Mouse (Mus musculus) forebrain, postnatal 0 days (tissue): Measurements from ENCODE around the gene Otof. TPM values are rescaled to one million over a fixed set of nuclear protein-coding genes. Genes with fewer than 3 reads are reported as not detected.

ENCODE experiments used
- ATAC-seq: fragments of 200-750 bp; cut with Nextera tagmentation; 2 replicates; pipeline ENCODE4 v1.8.0; 2017; ENCODE audit warnings: mild to moderate bottlenecking, moderate library complexity
- DNase-seq: peaks from one replicate; pipeline ENCODE4 v3.0.0-alpha.2; 2015
- H3K27ac ChIP-seq: fragments of 300-500 bp; sonication (generic); 2 replicates; pipeline ENCODE4 v1.5.1; 2014; ENCODE audit warnings: low read depth, mild to moderate bottlenecking, antibody characterized with exemption, low read length, moderate library complexity, mixed read lengths
- H3K27me3 ChIP-seq: fragments of 300-500 bp; sonication (generic); 2 replicates; pipeline ENCODE4 v1.6.1; 2014; ENCODE audit warnings: mild to moderate bottlenecking, low read length, mixed read lengths; ENCODE audit not compliant: insufficient read depth
- H3K36me3 ChIP-seq: fragments of 300-500 bp; sonication (generic); 2 replicates; pipeline ENCODE4 v1.6.1; 2014; ENCODE audit warnings: mild to moderate bottlenecking, moderate library complexity; ENCODE audit not compliant: insufficient read depth
- H3K4me1 ChIP-seq: fragments of 300-500 bp; sonication (generic); 2 replicates; pipeline ENCODE4 v1.6.1; 2014; ENCODE audit warnings: antibody characterized with exemption; ENCODE audit not compliant: insufficient read depth
- H3K4me2 ChIP-seq: fragments of 300-500 bp; sonication (generic); 2 replicates; pipeline ENCODE4 v1.6.1; 2014; ENCODE audit warnings: low read depth, mild to moderate bottlenecking, moderate library complexity
- H3K4me3 ChIP-seq: fragments of 300-500 bp; sonication (generic); 2 replicates; pipeline ENCODE4 v1.5.1; 2014; ENCODE audit warnings: low read depth, low read length, mixed read lengths
- H3K9ac ChIP-seq: fragments of 300-500 bp; sonication (generic); 2 replicates; pipeline ENCODE4 v1.6.1; 2014; ENCODE audit warnings: mild to moderate bottlenecking
- H3K9me3 ChIP-seq: fragments of 300-500 bp; sonication (generic); 2 replicates; pipeline ENCODE4 v1.6.1; 2016; ENCODE audit warnings: low read length
- CTCF ChIP-seq: sonication (generic); IDR thresholded peaks from 2 replicates; pipeline ENCODE4 v1.5.1; 2016; ENCODE audit warnings: antibody characterized with exemption, control low read depth, low read depth
- WGBS: fragments of 180-500 bp; shearing (Covaris S2); extraction: QIAGEN DNeasy Blood & Tissue Kit; methylation state at CpG from one replicate; pipeline ENCODE4 v1.1.7; 2014; 5-methylcytosine and 5-hydroxymethylcytosine counted together
- polyA plus RNA-seq: library from polyadenylated mRNA; unstranded; fragments of >200 nt; fragmentation: Nextera tagmentation; extraction: Ambion mirVana; gene quantifications from 2 replicates; pipeline ENCODE4 v1.2.1, GENCODE M21; 2015
- total RNA-seq: library from RNA; depleted of rRNA; stranded (reverse); fragments of >200 nt; gene quantifications from 2 replicates; pipeline ENCODE4 v1.2.3, GENCODE M21; 2014; rRNA removed

Otof gene
- total and polyA plus RNA-seq, 2 experiments from 2014 or later, result 3.0 to 7.6 TPM

GRCm38 (mm10) chr5:30343886-30344285 lies 117.8 kb downstream of the Otof start:
- WGBS, result 84% methylated on average over 5 of the region's 5 CpGs
- no peak overlapping the region for H3K4me2 ChIP-seq
- H3K4me1 ChIP-seq, result peaks cover 2% of the 10 kb centered on the region; the same call in 1 of the 2 replicates
- no peak overlapping the region for H3K4me3 ChIP-seq
- 0 out of 2 replicates have a peak, but pooled peaks cover 8% of the 10 kb centered on the region for H3K36me3 ChIP-seq
- H3K27me3 ChIP-seq, result no peaks in the 10 kb centered on the region; the same call in 1 of the 2 replicates
- DNase-seq, result no peak
- TF ChIP-seq CTCF, result no peak
- ATAC-seq, result no peak
- no peak overlapping the region for H3K9ac ChIP-seq
- no peaks in the 10 kb centered on the region for H3K9me3 ChIP-seq
- H3K27ac ChIP-seq, result no peak overlapping the region

- peak overlapping the region; percentile 31 for H3K4me2 ChIP-seq
- peak; percentile 94 for TF ChIP-seq CTCF
- 0 out of 2 replicates have a peak, but pooled peaks cover 4% of the 10 kb centered on the region for H3K36me3 ChIP-seq
- H3K27ac ChIP-seq, result no peak overlapping the region
- peaks cover 2% of the 10 kb centered on the region; the same call in 1 of the 2 replicates for H3K4me1 ChIP-seq
- 0 out of 2 replicates have a peak overlapping the region, but pooled peaks have one; percentile 2 for H3K4me3 ChIP-seq
- ATAC-seq, result peak; percentile 87
- no peak overlapping the region for H3K9ac ChIP-seq
- no peaks in the 10 kb centered on the region for H3K9me3 ChIP-seq
- H3K27me3 ChIP-seq, result no peaks in the 10 kb centered on the region; the same call in 1 of the 2 replicates
- 4% methylated on average over 9 of the region's 9 CpGs for WGBS
- peak; percentile 85 for DNase-seq
Observed at GRCm38 (mm10) chr5:30343107-30343506, 118.6 kb downstream of the Otof start.

- 11% methylated on average over 17 of the region's 17 CpGs for WGBS
- Histone ChIP-seq H3K27ac (no peak overlapping the region), H3K9ac (no peak overlapping the region), H3K9me3 (no peaks in the 10 kb centered on the region), H3K4me2 (peak overlapping the region; percentile 31), H3K36me3 (0 out of 2 replicates have a peak, but pooled peaks cover under 1% of the 10 kb centered on the region), H3K27me3 (no peaks in the 10 kb centered on the region; the same call in 1 of the 2 replicates), H3K4me3 (0 out of 2 replicates have a peak overlapping the region, but pooled peaks have one; percentile 2), H3K4me1 (peaks cover 2% of the 10 kb centered on the region; the same call in 1 of the 2 replicates)
- no peak for TF ChIP-seq CTCF
- DNase-seq (no peak), ATAC-seq (peak; percentile 6; the same call in 1 of the 2 replicates)
Observed at GRCm38 (mm10) chr5:30342601-30343015, 119.1 kb downstream of the Otof start.

- no peak for ATAC-seq
- no peak for DNase-seq
Observed at GRCm38 (mm10) chr5:30341601-30342365, 119.9 kb downstream of the Otof start.

GRCm38 (mm10) chr5:30340815-30341214 lies 120.9 kb downstream of the Otof start:
- no peaks in the 10 kb centered on the region for H3K36me3 ChIP-seq
- no peak for TF ChIP-seq CTCF
- ATAC-seq, result no peak
- no peak overlapping the region for H3K9ac ChIP-seq
- no peaks in the 10 kb centered on the region; the same call in 1 of the 2 replicates for H3K27me3 ChIP-seq
- H3K4me3 ChIP-seq, result no peak overlapping the region
- H3K9me3 ChIP-seq, result no peaks in the 10 kb centered on the region
- WGBS, result 75% methylated on average over 5 of the region's 5 CpGs
- peaks cover 2% of the 10 kb centered on the region; the same call in 1 of the 2 replicates for H3K4me1 ChIP-seq
- no peak overlapping the region for H3K27ac ChIP-seq
- no peak for DNase-seq
- no peak overlapping the region for H3K4me2 ChIP-seq

More at GRCm38 (mm10) chr5:30341601-30342365, 119.9 kb downstream of the Otof start:
- no peak overlapping the region for H3K27ac ChIP-seq
- H3K36me3 ChIP-seq, result no peaks in the 10 kb centered on the region
- H3K4me1 ChIP-seq, result peaks cover 2% of the 10 kb centered on the region; the same call in 1 of the 2 replicates
- H3K4me3 ChIP-seq, result no peak overlapping the region
- TF ChIP-seq CTCF, result no peak
- no peak overlapping the region for H3K9ac ChIP-seq
- no peaks in the 10 kb centered on the region; the same call in 1 of the 2 replicates for H3K27me3 ChIP-seq
- no peak overlapping the region for H3K4me2 ChIP-seq
- WGBS, result 83% methylated on average over 11 of the region's 11 CpGs
- no peaks in the 10 kb centered on the region for H3K9me3 ChIP-seq

Other genes with a start within 250 kb of the Otof start
- gene Selenoi, start 229.4 kb downstream of the Otof start, total RNA-seq, result 53.8 and 59.6 TPM in 2 replicates
- gene Selenoi, start 229.4 kb downstream of the Otof start, polyA plus RNA-seq, result 15.9 and 21.1 TPM in 2 replicates
- gene Drc1, start 180.5 kb downstream of the Otof start, total RNA-seq, result 12.7 and 16.9 TPM in 2 replicates
- gene Drc1, start 180.5 kb downstream of the Otof start, polyA plus RNA-seq, result 9.5 and 14.7 TPM in 2 replicates
- 0.85 and 1.0 TPM in 2 replicates for gene 1700001C02Rik, start 4.1 kb upstream of the Otof start, total RNA-seq
- 5.2 and 6.8 TPM in 2 replicates for gene 1700001C02Rik, start 4.1 kb upstream of the Otof start, polyA plus RNA-seq
- not detected in 2 replicates for gene Cib4, start 83.9 kb upstream of the Otof start, total RNA-seq
- not detected in 2 replicates for gene Cib4, start 83.9 kb upstream of the Otof start, polyA plus RNA-seq
- 10.8 and 13.1 TPM in 2 replicates for gene Kcnk3, start 126.2 kb upstream of the Otof start, total RNA-seq
- gene Kcnk3, start 126.2 kb upstream of the Otof start, polyA plus RNA-seq, result 6.4 and 7.0 TPM in 2 replicates
- 31.5 and 48.7 TPM in 2 replicates for gene Slc35f6, start 186.0 kb upstream of the Otof start, total RNA-seq
- 19.2 and 24.3 TPM in 2 replicates for gene Slc35f6, start 186.0 kb upstream of the Otof start, polyA plus RNA-seq
- 15.1 and 15.5 TPM in 2 replicates for gene Cenpa, start 204.8 kb upstream of the Otof start, total RNA-seq
- gene Cenpa, start 204.8 kb upstream of the Otof start, polyA plus RNA-seq, result 42.4 and 45.5 TPM in 2 replicates
- 274 and 315 TPM in 2 replicates for gene Dpysl5, start 249.6 kb upstream of the Otof start, total RNA-seq
- gene Dpysl5, start 249.6 kb upstream of the Otof start, polyA plus RNA-seq, result 272 and 290 TPM in 2 replicates